Mouse (Mus musculus) CD4-positive, CD25-positive, alpha-beta regulatory T cell (primary cell): ENCODE measurements around the gene Ccdc110. TPM values are rescaled to one million over a fixed set of nuclear protein-coding genes. Genes with fewer than 3 reads are reported as not detected.

Experiments used
- polyA plus RNA-seq: library from polyadenylated mRNA; unstranded; fragments of 100-300 nt; shearing (Covaris generic); gene quantifications from one replicate; pipeline ENCODE4 v1.2.1, GENCODE M21; 2017

Gene Ccdc110
- not detected for polyA plus RNA-seq

GRCm38 (mm10) chr8:45934582-45935014, at the start of gene Ccdc110:
Gene Ccdc110 (plus strand): TSS chr8:45934619.

GRCm38 (mm10) chr8:45885202-45885685, 49.2 kb upstream of the Ccdc110 start, which contains the start of gene Pdlim3:
Gene Pdlim3 (plus strand): TSS chr8:45885461.

GRCm38 (mm10) chr8:45975126-45975836, 40.9 kb downstream of the Ccdc110 start, which contains the start of the genes 1700029J07Rik and Ufsp2:
Gene 1700029J07Rik (minus strand): TSS chr8:45975252.
Gene Ufsp2 (plus strand): TSS chr8:45975528.

Other genes starting within 250 kb of the Ccdc110 start
- 0.05 TPM for gene Pdlim3, start 49.2 kb upstream of the Ccdc110 start, polyA plus RNA-seq
- gene 1700029J07Rik, start 40.6 kb downstream of the Ccdc110 start, polyA plus RNA-seq = 2.7 TPM
- gene Ufsp2, start 40.9 kb downstream of the Ccdc110 start, polyA plus RNA-seq = 44.3 TPM
- 0.35 TPM for gene Lrp2bp, start 64.7 kb downstream of the Ccdc110 start, polyA plus RNA-seq
- gene Ankrd37, start 71.1 kb downstream of the Ccdc110 start, polyA plus RNA-seq = 14.5 TPM
- gene Cfap97, start 217.2 kb downstream of the Ccdc110 start, polyA plus RNA-seq = 31.1 TPM
- gene Snx25, start 217.5 kb downstream of the Ccdc110 start, polyA plus RNA-seq = 20.4 TPM